Mouse (Mus musculus) midbrain, embryonic 16.5 days (tissue): ENCODE results near the gene Kidins220. TPM values are rescaled to one million over a fixed set of nuclear protein-coding genes. Genes with fewer than 3 reads are reported as not detected.

Experiments
- ATAC-seq: fragments of 200-750 bp; cut with Nextera tagmentation; 2 replicates; pipeline ENCODE4 v1.8.0; 2017; ENCODE audit warnings: moderate TSS enrichment
- H3K27ac ChIP-seq: fragments of 300-500 bp; sonication (generic); 2 replicates; pipeline ENCODE4 v1.5.1; 2014; ENCODE audit warnings: mild to moderate bottlenecking, low read length, mixed read lengths
- H3K27me3 ChIP-seq: fragments of 300-500 bp; sonication (generic); 2 replicates; pipeline ENCODE4 v1.6.1; 2014; ENCODE audit warnings: low read depth, low read length, mixed read lengths; ENCODE audit not compliant: control insufficient read depth, insufficient read depth
- H3K36me3 ChIP-seq: fragments of 300-500 bp; sonication (generic); 2 replicates; pipeline ENCODE4 v1.6.1; 2014; ENCODE audit warnings: mild to moderate bottlenecking, low read length, moderate library complexity, mixed read lengths; ENCODE audit not compliant: control insufficient read depth, insufficient read depth
- H3K4me1 ChIP-seq: fragments of 300-500 bp; sonication (generic); 2 replicates; pipeline ENCODE4 v1.6.1; 2014; ENCODE audit warnings: mild to moderate bottlenecking, low read length, mixed read lengths; ENCODE audit not compliant: control insufficient read depth, insufficient read depth
- H3K4me2 ChIP-seq: fragments of 300-500 bp; sonication (generic); 2 replicates; pipeline ENCODE4 v1.6.1; 2014; ENCODE audit warnings: mild to moderate bottlenecking, low read length, mixed read lengths
- H3K4me3 ChIP-seq: fragments of 300-500 bp; sonication (generic); 2 replicates; pipeline ENCODE4 v1.5.1; 2014; ENCODE audit warnings: low read depth, mild to moderate bottlenecking, low read length, moderate library complexity, mixed read lengths
- H3K9ac ChIP-seq: fragments of 300-500 bp; sonication (generic); 2 replicates; pipeline ENCODE4 v1.6.1; 2014; ENCODE audit warnings: low read depth, low read length, mixed read lengths
- H3K9me3 ChIP-seq: fragments of 300-500 bp; sonication (generic); replicated peaks from 2 replicates; pipeline ENCODE4 v1.6.1; 2014; ENCODE audit warnings: mild to moderate bottlenecking, low read length, mixed read lengths; ENCODE audit not compliant: control insufficient read depth, poor library complexity, severe bottlenecking
- WGBS: fragments of 180-500 bp; shearing (Covaris S2); extraction: QIAGEN DNeasy Blood & Tissue Kit; methylation state at CpG from one replicate; pipeline ENCODE4 v1.1.7; 2014; 5-methylcytosine and 5-hydroxymethylcytosine counted together
- polyA plus RNA-seq: library from polyadenylated mRNA; unstranded; fragments of >200 nt; fragmentation: Nextera tagmentation; extraction: Ambion mirVana; gene quantifications from 2 replicates; pipeline ENCODE4 v1.2.1, GENCODE M21; 2015

Gene Kidins220
- polyA plus RNA-seq, 1 experiment from 2014 or later, result 172 TPM

GRCm38 (mm10) chr12:25054511-25054910 is 79.8 kb downstream of the Kidins220 start:
- WGBS, result 75% methylated on average over 7 of the region's 7 CpGs
- H3K27ac ChIP-seq, result no peak overlapping the region

GRCm38 (mm10) chr12:25054963-25055362 is 80.2 kb downstream of the Kidins220 start:
- no peak overlapping the region for H3K9ac ChIP-seq
- no peaks in the 10 kb centered on the region for H3K9me3 ChIP-seq
- H3K4me2 ChIP-seq, result no peak overlapping the region
- H3K36me3 ChIP-seq, result peaks cover 44% of the 10 kb centered on the region
- WGBS, result 50% methylated on average over 4 of the region's 4 CpGs
- no peak overlapping the region for H3K4me3 ChIP-seq
- 0 out of 2 replicates have a peak, but pooled peaks have one; percentile 43 for ATAC-seq
- H3K27me3 ChIP-seq, result no peaks in the 10 kb centered on the region
- H3K4me1 ChIP-seq, result no peaks in the 10 kb centered on the region
- H3K27ac ChIP-seq, result no peak overlapping the region

More at GRCm38 (mm10) chr12:25054511-25054910, 79.8 kb downstream of the Kidins220 start:
- Histone ChIP-seq H3K4me3 (no peak overlapping the region), H3K4me2 (no peak overlapping the region), H3K9ac (no peak overlapping the region), H3K4me1 (no peaks in the 10 kb centered on the region), H3K27me3 (no peaks in the 10 kb centered on the region), H3K9me3 (no peaks in the 10 kb centered on the region), H3K36me3 (peaks cover 43% of the 10 kb centered on the region)
- ATAC-seq, result 0 out of 2 replicates have a peak, but pooled peaks have one; percentile 14

GRCm38 (mm10) chr12:25059487-25060200 is 84.9 kb downstream of the Kidins220 start:
- Histone ChIP-seq H3K9ac (no peak overlapping the region), H3K27me3 (no peaks in the 10 kb centered on the region), H3K27ac (no peak overlapping the region), H3K36me3 (peaks cover 26% of the 10 kb centered on the region), H3K4me2 (no peak overlapping the region), H3K9me3 (no peaks in the 10 kb centered on the region), H3K4me3 (no peak overlapping the region), H3K4me1 (no peaks in the 10 kb centered on the region)
- no peak for ATAC-seq
- WGBS, result 69% methylated on average over 9 of the region's 9 CpGs

- H3K27ac ChIP-seq, result no peak overlapping the region; the same call in 1 of the 2 replicates
- 73% methylated on average over 7 of the region's 7 CpGs for WGBS
- H3K4me2 ChIP-seq, result no peak overlapping the region
- no peak for ATAC-seq
- peaks cover 20% of the 10 kb centered on the region for H3K36me3 ChIP-seq
- no peaks in the 10 kb centered on the region for H3K4me1 ChIP-seq
- no peak overlapping the region for H3K4me3 ChIP-seq
- no peaks in the 10 kb centered on the region for H3K9me3 ChIP-seq
- no peak overlapping the region for H3K9ac ChIP-seq
- H3K27me3 ChIP-seq, result no peaks in the 10 kb centered on the region
Measured at GRCm38 (mm10) chr12:25060901-25061300, 86.2 kb downstream of the Kidins220 start.

- H3K27ac ChIP-seq, result no peak overlapping the region
- ATAC-seq, result no peak; the same call in 1 of the 2 replicates
- no peak overlapping the region for H3K9ac ChIP-seq
- peaks cover 11% of the 10 kb centered on the region for H3K36me3 ChIP-seq
- no peaks in the 10 kb centered on the region for H3K4me1 ChIP-seq
- H3K4me2 ChIP-seq, result no peak overlapping the region
- H3K9me3 ChIP-seq, result no peaks in the 10 kb centered on the region
- no peaks in the 10 kb centered on the region for H3K27me3 ChIP-seq
- no peak overlapping the region for H3K4me3 ChIP-seq
- WGBS, result 66% methylated on average over 6 of the region's 6 CpGs
Measured at GRCm38 (mm10) chr12:25062264-25062663, 87.5 kb downstream of the Kidins220 start.

- H3K4me2 ChIP-seq, result no peak overlapping the region
- H3K9ac ChIP-seq, result no peak overlapping the region
- 80% methylated on average over 4 of the region's 4 CpGs for WGBS
- no peak overlapping the region for H3K4me3 ChIP-seq
- ATAC-seq, result no peak
- no peaks in the 10 kb centered on the region for H3K36me3 ChIP-seq
- no peaks in the 10 kb centered on the region for H3K27me3 ChIP-seq
- no peaks in the 10 kb centered on the region for H3K9me3 ChIP-seq
- no peak overlapping the region for H3K27ac ChIP-seq
- no peaks in the 10 kb centered on the region for H3K4me1 ChIP-seq
Measured at GRCm38 (mm10) chr12:25073374-25073773, 98.6 kb downstream of the Kidins220 start.

- H3K27ac ChIP-seq, result no peak overlapping the region
- H3K4me3 ChIP-seq, result no peak overlapping the region
- H3K9me3 ChIP-seq, result no peaks in the 10 kb centered on the region
- no peak for ATAC-seq
- H3K36me3 ChIP-seq, result no peaks in the 10 kb centered on the region
- H3K4me2 ChIP-seq, result no peak overlapping the region
- 86% methylated on average over 3 of the region's 3 CpGs for WGBS
- no peaks in the 10 kb centered on the region for H3K27me3 ChIP-seq
- no peaks in the 10 kb centered on the region for H3K4me1 ChIP-seq
- no peak overlapping the region for H3K9ac ChIP-seq
Measured at GRCm38 (mm10) chr12:25074344-25074743, 99.6 kb downstream of the Kidins220 start.

GRCm38 (mm10) chr12:25083260-25084178 is 108.8 kb downstream of the Kidins220 start:
- no peak overlapping the region for H3K27ac ChIP-seq
- no peak overlapping the region for H3K4me3 ChIP-seq
- H3K4me2 ChIP-seq, result no peak overlapping the region
- H3K27me3 ChIP-seq, result no peaks in the 10 kb centered on the region
- H3K4me1 ChIP-seq, result no peaks in the 10 kb centered on the region
- H3K9ac ChIP-seq, result no peak overlapping the region
- WGBS, result 46% methylated on average over 26 of the region's 26 CpGs
- H3K36me3 ChIP-seq, result no peaks in the 10 kb centered on the region
- H3K9me3 ChIP-seq, result no peaks in the 10 kb centered on the region
- no peak for ATAC-seq

- Histone ChIP-seq H3K27ac (no peak overlapping the region), H3K27me3 (no peaks in the 10 kb centered on the region), H3K9ac (no peak overlapping the region), H3K4me1 (peaks cover under 1% of the 10 kb centered on the region; the same call in 1 of the 2 replicates), H3K4me2 (no peak overlapping the region), H3K9me3 (no peaks in the 10 kb centered on the region), H3K36me3 (no peaks in the 10 kb centered on the region), H3K4me3 (no peak overlapping the region)
- 63% methylated on average over 4 of the region's 4 CpGs for WGBS
- ATAC-seq, result no peak
Measured at GRCm38 (mm10) chr12:25086966-25087365, 112.2 kb downstream of the Kidins220 start.
